Mouse (Mus musculus): Measurements from ENCODE around the gene Mical1.

GRCm38 (mm10) chr10:41535991-41536390, 59.9 kb downstream of the Mical1 start:
- no peak for TF ChIP-seq POLR2A (IDR thresholded peaks at IDR 0.05; ENCODE audit: low read depth, low read length)
- TF ChIP-seq CTCF (IDR thresholded peaks at IDR 0.05; ENCODE audit: extremely low read depth, insufficient read length, insufficient replicate concordance, low read depth, low read length) = no peak
